Mouse (Mus musculus) v-Abl transformed pro-B cells (cell line): ENCODE results near the gene D5Ertd579e.
"Not testable (repeated sequence)": the region's sequence is repeated elsewhere in the genome, so short reads cannot be mapped to it uniquely, and the experiment has no call there.

ENCODE experiments used
- in situ Hi-C, 2 experiments: fragments of 400-800 bp; cut with MboI; formaldehyde crosslinking; loops; one replicate each; pipeline ENCODE4 v1.15.1; 2025; ENCODE audit not compliant: unreplicated experiment in 2 of 2

The D5Ertd579e gene

GRCm38 (mm10) chr5:36693651-36694050 is 2.2 kb downstream of the D5Ertd579e start:
- in situ Hi-C loops, result no loop called here

DNA sequence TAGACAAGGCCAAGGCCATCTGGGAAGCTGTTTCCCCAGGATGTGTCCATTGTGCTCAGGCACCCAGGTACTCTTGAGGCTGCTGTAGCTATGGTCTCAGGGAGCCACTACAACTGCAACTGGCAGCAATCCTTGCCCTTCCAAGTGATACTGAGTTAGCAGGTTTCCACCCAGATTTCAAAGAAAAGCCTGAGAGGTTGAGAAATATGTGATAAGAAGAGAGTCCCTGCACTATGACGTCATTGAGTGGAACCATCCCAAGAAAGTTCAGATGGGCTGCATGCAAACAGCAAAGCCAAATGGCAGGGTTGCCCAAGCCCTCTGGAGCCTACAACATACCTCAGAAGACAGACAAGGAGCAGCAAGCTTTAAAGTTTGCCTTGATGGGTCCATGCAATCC is 4.4 kb downstream of the D5Ertd579e start:
- in situ Hi-C loops, result no loop called here

GRCm38 (mm10) chr5:36685170-36685569 is 10.7 kb downstream of the D5Ertd579e start:
- in situ Hi-C loops, result no loop called here

DNA sequence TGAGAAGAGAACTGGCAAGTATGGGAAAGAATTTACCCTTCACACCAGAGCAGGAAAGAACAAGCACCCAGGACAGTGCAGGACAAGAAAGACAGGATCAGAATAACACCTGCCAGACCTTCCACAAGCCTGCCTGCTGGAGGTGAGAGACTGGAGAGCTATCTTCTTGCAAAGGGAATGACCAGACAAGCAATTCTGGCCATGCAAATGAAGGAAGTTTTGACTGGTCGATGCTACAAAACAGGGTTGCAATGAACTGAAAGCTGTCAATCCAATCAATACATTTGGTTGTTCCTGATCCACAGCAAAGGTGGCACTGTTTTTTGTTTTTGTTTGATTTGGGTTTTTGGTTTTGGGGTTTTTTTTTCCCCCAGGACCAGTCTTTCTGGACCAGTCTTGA is 12.2 kb downstream of the D5Ertd579e start:
- in situ Hi-C loops, result no loop called here

DNA sequence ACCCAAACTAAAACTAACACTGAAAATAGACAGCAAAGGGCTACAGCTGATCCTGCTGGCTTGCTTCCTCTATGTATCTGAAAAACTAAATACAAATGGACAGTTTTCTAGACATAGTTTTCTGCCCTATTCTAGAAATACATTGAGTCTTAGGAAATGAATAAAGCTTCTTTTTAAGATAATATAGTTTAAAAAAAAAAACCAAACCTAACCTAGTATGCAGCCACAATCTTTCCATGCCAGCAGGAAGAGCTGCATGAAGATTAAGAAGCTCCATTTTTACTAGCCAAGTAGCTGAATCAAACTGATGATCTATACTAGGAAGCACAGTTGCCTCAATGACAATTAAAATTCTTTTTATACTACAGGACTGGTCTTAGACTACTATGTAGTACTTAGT is 14.6 kb downstream of the D5Ertd579e start:
- in situ Hi-C loops, result no loop called here

- in situ Hi-C loops, result no loop called here
These were observed 15.8 kb downstream of the D5Ertd579e start for GRCm38 (mm10) chr5:36679918-36680598.

GRCm38 (mm10) chr5:36678799-36679198 is 17.0 kb downstream of the D5Ertd579e start:
- in situ Hi-C loops, result no loop called here

GRCm38 (mm10) chr5:36677907-36678306 is 17.9 kb downstream of the D5Ertd579e start:
- in situ Hi-C loops, result no loop called here

DNA sequence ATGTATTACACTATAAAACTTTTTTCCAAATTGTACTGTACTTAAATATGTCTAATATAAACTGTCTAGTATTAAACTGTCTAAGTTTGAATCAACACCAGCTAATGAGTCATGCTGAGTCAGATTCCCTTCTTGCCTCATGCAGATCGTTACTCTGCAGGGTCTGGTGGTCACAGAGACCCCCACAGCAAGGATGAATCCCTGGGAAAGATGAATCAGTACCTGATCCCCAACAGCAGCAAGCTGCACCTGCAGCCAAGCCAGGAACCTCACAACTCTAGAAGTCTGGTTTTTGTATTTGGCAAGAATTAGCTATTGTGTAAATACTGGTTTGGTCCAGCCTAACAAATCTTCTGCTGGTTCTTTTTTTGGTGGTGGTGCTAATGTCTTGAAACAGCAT is 20.4 kb downstream of the D5Ertd579e start:
- in situ Hi-C loops, result no loop called here

- in situ Hi-C loops, result no loop called here
These were observed 21.0 kb downstream of the D5Ertd579e start for GRCm38 (mm10) chr5:36674658-36675433.

GRCm38 (mm10) chr5:36669021-36670008 is 26.5 kb downstream of the D5Ertd579e start:
- in situ Hi-C loops, result no loop called here

GRCm38 (mm10) chr5:36668572-36668971 is 27.3 kb downstream of the D5Ertd579e start:
- in situ Hi-C loops, result no loop called here

DNA sequence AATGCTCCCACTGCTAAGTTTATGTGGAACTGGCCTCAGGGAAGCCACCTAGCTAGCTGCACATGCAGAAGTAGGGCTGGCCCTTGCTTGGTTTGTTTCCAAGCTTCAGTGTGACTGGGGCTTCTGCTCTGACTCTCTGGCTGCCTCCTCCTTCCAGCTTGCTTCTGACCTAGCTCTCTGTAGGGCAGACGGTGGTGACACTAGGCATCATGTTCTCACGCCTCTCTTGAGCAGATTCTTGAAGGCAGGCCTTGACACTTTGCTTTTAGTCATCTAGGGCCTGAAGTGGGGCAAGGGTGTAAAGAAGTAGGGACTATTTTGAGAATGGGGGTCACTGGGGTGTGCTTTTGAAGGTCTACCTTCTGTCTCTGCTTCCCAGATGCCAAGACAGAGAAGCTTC is 27.8 kb downstream of the D5Ertd579e start:
- in situ Hi-C loops, result not testable (repeated sequence)

GRCm38 (mm10) chr5:36667165-36667564 is 28.7 kb downstream of the D5Ertd579e start:
- in situ Hi-C loops, result no loop called here

- in situ Hi-C loops, result not testable (repeated sequence)
These were observed 29.1 kb downstream of the D5Ertd579e start for GRCm38 (mm10) chr5:36666699-36667098.

- in situ Hi-C loops, result no loop called here
These were observed 32.5 kb downstream of the D5Ertd579e start for GRCm38 (mm10) chr5:36663329-36663728.

GRCm38 (mm10) chr5:36660977-36661760 is 34.7 kb downstream of the D5Ertd579e start:
- in situ Hi-C loops, result not testable (repeated sequence)

GRCm38 (mm10) chr5:36625612-36626011 is 70.2 kb downstream of the D5Ertd579e start:
- in situ Hi-C loops, result no loop called here

DNA sequence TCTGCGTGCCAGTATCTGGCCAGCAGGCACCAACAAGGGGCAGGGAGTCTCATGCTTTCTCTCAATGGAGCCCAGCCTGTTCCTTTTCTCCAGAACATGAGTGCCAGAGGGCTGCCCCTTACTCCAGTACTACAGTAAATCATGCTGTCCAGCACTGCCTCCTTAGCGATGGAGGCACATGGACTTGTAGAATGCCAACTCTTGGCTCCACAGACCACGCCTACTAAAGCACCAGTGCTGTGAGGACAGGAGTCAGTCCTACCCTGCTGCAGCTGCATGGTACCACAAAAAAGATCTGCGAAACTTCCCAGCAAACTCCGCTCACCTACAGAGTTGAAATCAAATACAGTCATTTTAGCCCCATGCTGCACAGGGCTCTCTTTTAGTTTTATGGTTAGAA is 72.2 kb downstream of the D5Ertd579e start:
- in situ Hi-C loops, result loop anchor here in 1 of 2 experiments (25.0 kb wide), 1 partner anchor 636 kb away; no protein-coding TSS in a partner anchor

DNA sequence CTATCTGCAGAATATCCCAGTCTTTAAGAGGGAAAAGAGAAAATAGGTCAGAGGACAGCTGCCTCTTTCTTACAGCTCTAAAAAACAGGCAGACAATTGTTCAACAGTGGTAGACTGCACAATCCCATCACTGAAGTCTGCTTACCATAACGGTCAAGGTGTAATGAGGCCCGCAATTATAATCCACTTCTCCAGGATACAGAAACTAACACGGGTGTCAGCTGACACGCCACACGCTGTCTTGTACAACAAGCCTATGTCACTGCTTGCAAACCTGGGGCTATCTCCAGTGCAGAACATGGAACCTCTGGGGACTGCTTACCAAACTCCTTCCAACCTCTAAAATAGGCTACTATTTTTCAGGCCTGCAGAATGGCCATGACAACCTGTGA is 74.8 kb downstream of the D5Ertd579e start:
- in situ Hi-C loops, result loop anchor here in 1 of 2 experiments (25.0 kb wide), 1 partner anchor 634 kb away; no protein-coding TSS in a partner anchor
